Mouse (Mus musculus): ENCODE measurements around the gene Gm13279. TPM values are rescaled to one million over a fixed set of nuclear protein-coding genes. Genes with fewer than 3 reads are reported as not detected.
"Not testable (repeated sequence)": the region's sequence is repeated elsewhere in the genome, so short reads cannot be mapped to it uniquely, and the experiment has no call there.

Gene Gm13279
- polyA plus RNA-seq, 1 experiment from 2014 or later = not detected

DNA sequence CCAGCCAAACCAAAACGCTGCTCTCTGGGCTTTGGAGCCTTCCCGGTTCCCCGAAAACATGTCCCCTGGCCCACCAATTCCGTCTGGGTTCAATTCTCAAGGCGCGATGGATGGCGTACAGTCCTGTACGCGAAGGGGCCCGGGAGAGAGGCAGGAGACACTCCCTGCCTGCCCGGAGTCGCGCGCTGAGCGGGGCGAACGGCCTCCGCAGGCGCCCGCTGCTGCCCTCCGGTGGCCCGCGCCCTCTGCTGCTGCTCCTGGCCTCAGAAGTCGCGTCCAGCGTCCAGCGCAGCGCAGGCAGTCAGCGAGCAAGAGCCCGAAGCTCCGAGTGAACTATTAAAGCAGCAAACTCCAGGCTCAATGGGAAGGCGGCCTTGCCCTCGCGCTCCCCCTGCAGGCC, 8.6 kb downstream of the Gm13279 start:
- not testable (repeated sequence) for ATAC-seq; H3K4me2 ChIP-seq (replicated peaks; ENCODE audit: low read depth, low read length); DNase-seq (ENCODE audit: low spot score); H3K27me3 ChIP-seq (replicated peaks; ENCODE audit: insufficient read depth, low read length); H3K36me3 ChIP-seq (ENCODE audit: insufficient read depth, low read length); H3K9ac ChIP-seq (replicated peaks; ENCODE audit: low read depth); H3K4me3 ChIP-seq (ENCODE audit: low read depth, low read length); H3K27ac ChIP-seq (ENCODE audit: low read length); H3K9me3 ChIP-seq (ENCODE audit: low read length); H3K4me1 ChIP-seq (ENCODE audit: insufficient read depth, low read depth, low read length)
- WGBS = no CpG with 5 or more reads among the region's 34 CpGs
- peak; percentile 43 for TF ChIP-seq CTCF (IDR thresholded peaks at IDR 0.05)

GRCm38 (mm10) chr4:88815928-88816327, 18.7 kb downstream of the Gm13279 start, which contains the start of gene Ifna7:
Gene Ifna7, plus strand, starts transcription at chr4:88816228.
- no peak for DNase-seq (ENCODE audit: low spot score)
- no peaks in the 10 kb centered on the region for H3K36me3 ChIP-seq (ENCODE audit: insufficient read depth, low read length)
- H3K9me3 ChIP-seq (ENCODE audit: low read length) = no peaks in the 10 kb centered on the region
- no peak for ATAC-seq
- H3K27me3 ChIP-seq (replicated peaks; ENCODE audit: insufficient read depth, low read length) = no peaks in the 10 kb centered on the region
- no peak within 1 kb of the TSS for H3K27ac ChIP-seq (ENCODE audit: low read length)
- no peak within 1 kb of the TSS for H3K9ac ChIP-seq (replicated peaks; ENCODE audit: low read depth)
- no peak for TF ChIP-seq CTCF (IDR thresholded peaks at IDR 0.05)
- TF ChIP-seq EP300 (IDR thresholded peaks at IDR 0.05) = no peak
- no peaks in the 10 kb centered on the region for H3K4me1 ChIP-seq (ENCODE audit: insufficient read depth, low read depth, low read length)
- 43% methylated on average over 3 of the region's 3 CpGs for WGBS
- no peak within 1 kb of the TSS for H3K4me3 ChIP-seq (ENCODE audit: low read depth, low read length)
- H3K4me2 ChIP-seq (replicated peaks; ENCODE audit: low read depth, low read length) = no peak within 1 kb of the TSS

GRCm38 (mm10) chr4:88819659-88820058, 22.5 kb downstream of the Gm13279 start, which contains the start of gene Ifna11:
Gene Ifna11, plus strand, starts transcription at chr4:88819959.
- DNase-seq (ENCODE audit: low spot score) (no peak), ATAC-seq (no peak)
- no peaks in the 10 kb centered on the region for H3K27me3 ChIP-seq (replicated peaks; ENCODE audit: insufficient read depth, low read length)
- no peak within 1 kb of the TSS for H3K27ac ChIP-seq (ENCODE audit: low read length)
- H3K9ac ChIP-seq (replicated peaks; ENCODE audit: low read depth) = no peak within 1 kb of the TSS
- TF ChIP-seq CTCF (IDR thresholded peaks at IDR 0.05) (no peak), EP300 (IDR thresholded peaks at IDR 0.05) (no peak)
- no peaks in the 10 kb centered on the region for H3K9me3 ChIP-seq (ENCODE audit: low read length)
- WGBS = 81% methylated on average over 1 of the region's 1 CpGs
- H3K36me3 ChIP-seq (ENCODE audit: insufficient read depth, low read length) = no peaks in the 10 kb centered on the region
- no peak within 1 kb of the TSS for H3K4me3 ChIP-seq (ENCODE audit: low read depth, low read length)
- no peak within 1 kb of the TSS for H3K4me2 ChIP-seq (replicated peaks; ENCODE audit: low read depth, low read length)
- no peaks in the 10 kb centered on the region for H3K4me1 ChIP-seq (ENCODE audit: insufficient read depth, low read depth, low read length)

DNA sequence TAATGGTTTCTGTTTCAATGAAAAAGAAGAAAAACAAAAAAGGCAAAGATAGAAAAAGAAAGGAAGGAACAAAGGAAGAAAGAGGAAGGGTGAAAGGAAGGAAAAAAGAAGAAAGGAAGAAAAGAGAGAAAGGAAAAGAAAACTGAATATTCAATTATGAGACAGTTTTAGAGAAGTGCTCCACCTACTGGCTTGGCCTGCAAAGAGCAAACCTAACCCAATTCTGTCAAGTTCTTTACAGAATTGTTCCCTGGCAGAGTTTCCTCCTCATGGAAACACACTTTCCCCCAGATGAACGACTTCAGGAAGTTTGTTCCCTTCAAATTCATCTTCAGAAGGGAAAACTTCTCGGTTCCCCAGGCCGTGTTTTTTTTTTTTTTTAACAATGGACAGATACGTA, 25.8 kb downstream of the Gm13279 start:
- Histone ChIP-seq H3K4me3 (ENCODE audit: low read depth, low read length) (no peak overlapping the region), H3K9me3 (ENCODE audit: low read length) (no peaks in the 10 kb centered on the region), H3K36me3 (ENCODE audit: insufficient read depth, low read length) (no peaks in the 10 kb centered on the region), H3K27ac (ENCODE audit: low read length) (no peak overlapping the region), H3K27me3 (replicated peaks; ENCODE audit: insufficient read depth, low read length) (no peaks in the 10 kb centered on the region), H3K9ac (replicated peaks; ENCODE audit: low read depth) (no peak overlapping the region), H3K4me1 (ENCODE audit: insufficient read depth, low read depth, low read length) (no peaks in the 10 kb centered on the region), H3K4me2 (replicated peaks; ENCODE audit: low read depth, low read length) (no peak overlapping the region)
- whole genome bisulfite sequencing = 21% methylated on average over 4 of the region's 4 CpGs
- peak; percentile 31 for DNase-seq (ENCODE audit: low spot score)
- no peak for ATAC-seq
- TF ChIP-seq CTCF (IDR thresholded peaks at IDR 0.05) = peak; percentile 61
- TF ChIP-seq EP300 (IDR thresholded peaks at IDR 0.05) = no peak

DNA sequence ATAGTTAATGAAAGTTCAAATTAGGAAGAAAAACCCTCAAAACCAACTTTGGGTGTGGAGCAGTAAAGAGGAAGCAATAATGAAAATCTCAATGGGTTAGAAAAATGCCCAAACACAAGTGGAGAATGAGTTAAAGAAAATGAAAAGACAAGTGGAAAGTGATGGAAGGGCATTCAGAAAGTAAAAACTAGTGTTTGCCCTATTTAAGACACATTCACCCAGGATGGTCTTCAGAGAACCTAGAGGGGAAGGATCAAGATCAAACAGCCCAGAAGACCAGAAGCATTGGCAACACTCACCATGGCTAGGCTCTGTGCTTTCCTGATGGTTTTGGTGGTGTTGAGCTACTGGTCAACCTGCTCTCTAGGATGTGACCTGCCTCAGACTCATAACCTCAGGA, 29.9 kb downstream of the Gm13279 start, which contains the start of gene Ifna6:
Gene Ifna6 (plus strand): TSS at position 301 of the 400 bp plus-strand sequence.
- H3K4me2 ChIP-seq (replicated peaks; ENCODE audit: low read depth, low read length); H3K36me3 ChIP-seq (ENCODE audit: insufficient read depth, low read length); ATAC-seq; H3K9ac ChIP-seq (replicated peaks; ENCODE audit: low read depth); H3K27me3 ChIP-seq (replicated peaks; ENCODE audit: insufficient read depth, low read length); H3K27ac ChIP-seq (ENCODE audit: low read length); DNase-seq (ENCODE audit: low spot score); H3K4me3 ChIP-seq (ENCODE audit: low read depth, low read length); H3K4me1 ChIP-seq (ENCODE audit: insufficient read depth, low read depth, low read length); H3K9me3 ChIP-seq (ENCODE audit: low read length): not testable (repeated sequence)

DNA sequence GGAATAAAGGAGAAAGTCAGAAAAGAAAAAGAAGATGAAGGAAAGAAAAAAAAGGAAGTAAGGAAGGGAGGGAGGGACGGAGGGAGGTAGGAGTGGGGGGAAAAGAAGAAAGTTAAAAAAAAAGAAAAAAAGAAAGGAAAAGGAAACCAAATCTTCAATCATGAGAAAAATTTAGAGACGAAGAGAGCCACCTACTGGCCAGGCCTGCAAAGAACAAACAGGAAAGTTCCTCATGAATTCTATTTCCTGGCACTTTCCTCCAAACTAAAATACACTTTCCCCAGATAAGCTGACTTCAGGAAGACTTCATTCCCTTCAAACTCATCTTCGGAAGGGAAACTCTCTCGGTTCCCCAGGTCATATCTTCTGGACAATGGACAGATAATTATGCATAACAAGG, 33.3 kb downstream of the Gm13279 start:
- TF ChIP-seq EP300 (IDR thresholded peaks at IDR 0.05) (no peak), CTCF (IDR thresholded peaks at IDR 0.05) (peak; percentile 54)
- H3K4me3 ChIP-seq (ENCODE audit: low read depth, low read length) = no peak overlapping the region
- H3K36me3 ChIP-seq (ENCODE audit: insufficient read depth, low read length) = no peaks in the 10 kb centered on the region
- 22% methylated on average over 4 of the region's 4 CpGs for WGBS
- DNase-seq (ENCODE audit: low spot score) = peak; percentile 55
- no peaks in the 10 kb centered on the region for H3K9me3 ChIP-seq (ENCODE audit: low read length)
- H3K27ac ChIP-seq (ENCODE audit: low read length) = no peak overlapping the region
- no peaks in the 10 kb centered on the region for H3K4me1 ChIP-seq (ENCODE audit: insufficient read depth, low read depth, low read length)
- H3K4me2 ChIP-seq (replicated peaks; ENCODE audit: low read depth, low read length) = no peak overlapping the region
- H3K9ac ChIP-seq (replicated peaks; ENCODE audit: low read depth) = no peak overlapping the region
- ATAC-seq = no peak
- H3K27me3 ChIP-seq (replicated peaks; ENCODE audit: insufficient read depth, low read length) = no peaks in the 10 kb centered on the region

DNA sequence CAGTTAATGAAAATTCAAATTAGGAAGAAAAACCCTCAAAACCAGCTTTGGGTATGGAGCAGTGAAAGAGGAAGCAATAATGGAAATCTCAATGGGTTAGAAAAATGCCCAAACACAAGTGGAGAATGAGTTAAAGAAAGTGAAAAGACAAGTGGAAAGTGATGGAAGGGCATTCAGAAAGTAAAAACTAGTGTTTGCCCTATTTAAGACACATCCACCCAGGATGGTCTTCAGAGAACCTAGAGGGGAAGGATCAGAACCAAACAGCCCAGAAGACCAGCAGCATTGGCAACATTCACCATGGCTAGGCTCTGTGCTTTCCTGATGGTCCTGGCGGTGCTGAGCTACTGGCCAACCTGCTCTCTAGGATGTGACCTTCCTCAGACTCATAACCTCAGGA, 38.0 kb downstream of the Gm13279 start, which contains the start of gene Ifna5:
Gene Ifna5 (plus strand): TSS at position 301 of the 400 bp plus-strand sequence.
- H3K9me3 ChIP-seq (ENCODE audit: low read length); H3K4me1 ChIP-seq (ENCODE audit: insufficient read depth, low read depth, low read length); DNase-seq (ENCODE audit: low spot score); H3K9ac ChIP-seq (replicated peaks; ENCODE audit: low read depth); H3K4me2 ChIP-seq (replicated peaks; ENCODE audit: low read depth, low read length); H3K27ac ChIP-seq (ENCODE audit: low read length); H3K27me3 ChIP-seq (replicated peaks; ENCODE audit: insufficient read depth, low read length); H3K4me3 ChIP-seq (ENCODE audit: low read depth, low read length); H3K36me3 ChIP-seq (ENCODE audit: insufficient read depth, low read length); ATAC-seq: not testable (repeated sequence)
- WGBS = 58% methylated on average over 1 of the region's 1 CpGs

Measured in lung, postnatal 0 days (tissue).